8 mouse cellular contexts compared by ENCODE assay signal in the genomic region with DNA sequence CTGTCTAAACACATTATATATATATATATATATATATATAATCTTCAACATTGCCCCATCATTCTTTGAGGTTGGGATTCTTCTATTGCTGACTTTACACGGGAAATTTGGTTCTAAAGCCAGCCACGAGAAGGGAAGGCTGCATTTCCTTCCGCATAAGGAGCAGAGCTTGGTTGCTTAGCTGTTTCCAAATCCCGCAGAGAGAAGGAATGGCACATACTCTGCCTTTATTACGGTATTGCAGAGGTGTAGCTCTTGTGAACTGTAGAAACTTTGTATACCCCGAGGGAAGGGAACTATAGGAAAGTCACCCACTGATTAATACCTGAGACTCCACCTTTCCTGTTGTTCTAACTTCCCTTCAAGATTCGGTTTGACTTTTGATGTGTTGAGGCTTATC. TPM values are rescaled to one million over a fixed set of nuclear protein-coding genes. Genes with fewer than 3 reads are reported as not detected.
DNase-seq lines count a peak whose midpoint lies in the region; ATAC-seq lines count a peak whose summit lies in the region.

No protein-coding gene starts in this region.

- peak; percentile 12 for DNase-seq in retina, embryonic 14.5 days (ENCODE audit: low spot score)
- no peak for DNase-seq in retina, postnatal 1 day
- DNase-seq in limb, embryonic 11.5 days (ENCODE audit: low spot score): no peak
- no peak for DNase-seq in urinary bladder, postnatal 25 days (ENCODE audit: low spot score)
- DNase-seq in adrenal gland, adult 2 months: no peak
- DNase-seq in right cerebral cortex, postnatal 36 days (ENCODE audit: low spot score in 2 of 2): no peak

- no peaks in the 10 kb centered on the region for H3K9me3 ChIP-seq in forebrain, embryonic 15.5 days
- H3K9me3 ChIP-seq in limb, embryonic 11.5 days (ENCODE audit: control insufficient read depth, low read length): no peaks in the 10 kb centered on the region
- no peaks in the 10 kb centered on the region for H3K9me3 ChIP-seq in stomach, embryonic 16.5 days (replicated peaks; ENCODE audit: control insufficient read depth, low read length)

- 5% methylated on average over 7 of the region's 7 CpGs for WGBS in forebrain, embryonic 15.5 days
- WGBS in limb, embryonic 11.5 days: 8% methylated on average over 7 of the region's 7 CpGs
- 15% methylated on average over 7 of the region's 7 CpGs for WGBS in stomach, embryonic 16.5 days

- H3K4me3 ChIP-seq in forebrain, embryonic 15.5 days: peak overlapping the region; percentile 51
- H3K4me3 ChIP-seq in limb, embryonic 11.5 days (ENCODE audit: low read depth, low read length): peak overlapping the region; percentile 75
- peak overlapping the region; percentile 62 for H3K4me3 ChIP-seq in stomach, embryonic 16.5 days (replicated peaks; ENCODE audit: low read length)

- peaks cover 29% of the 10 kb centered on the region for H3K4me1 ChIP-seq in forebrain, embryonic 15.5 days
- 0 out of 2 replicates have a peak, but pooled peaks cover 3% of the 10 kb centered on the region for H3K4me1 ChIP-seq in limb, embryonic 11.5 days (ENCODE audit: control insufficient read depth, insufficient read depth, low read length)
- no peaks in the 10 kb centered on the region for H3K4me1 ChIP-seq in stomach, embryonic 16.5 days (ENCODE audit: control insufficient read depth, insufficient read depth, low read length)

- no peaks in the 10 kb centered on the region for H3K36me3 ChIP-seq in forebrain, embryonic 15.5 days
- H3K36me3 ChIP-seq in limb, embryonic 11.5 days (ENCODE audit: control insufficient read depth, insufficient read depth, low read length): no peaks in the 10 kb centered on the region
- H3K36me3 ChIP-seq in stomach, embryonic 16.5 days (ENCODE audit: control insufficient read depth, insufficient read depth, low read length): no peaks in the 10 kb centered on the region

- peaks cover 10% of the 10 kb centered on the region; the same call in 1 of the 2 replicates for H3K27me3 ChIP-seq in forebrain, embryonic 15.5 days
- H3K27me3 ChIP-seq in limb, embryonic 11.5 days (ENCODE audit: control insufficient read depth, insufficient read depth, low read length): no peaks in the 10 kb centered on the region
- H3K27me3 ChIP-seq in stomach, embryonic 16.5 days (ENCODE audit: control insufficient read depth, insufficient read depth, low read length): no peaks in the 10 kb centered on the region

- H3K27ac ChIP-seq in forebrain, embryonic 15.5 days (replicated peaks): no peak overlapping the region
- H3K27ac ChIP-seq in limb, embryonic 11.5 days (replicated peaks; ENCODE audit: low read depth, low read length): no peak overlapping the region
- peak overlapping the region; percentile 74; the same call in 1 of the 2 replicates for H3K27ac ChIP-seq in stomach, embryonic 16.5 days (ENCODE audit: low read length)

- peak overlapping the region; percentile 92 for H3K4me2 ChIP-seq in forebrain, embryonic 15.5 days (replicated peaks)
- H3K4me2 ChIP-seq in limb, embryonic 11.5 days (ENCODE audit: low read depth, severe bottlenecking): peak overlapping the region; percentile 71
- H3K4me2 ChIP-seq in stomach, embryonic 16.5 days (ENCODE audit: low read depth, low read length): peak overlapping the region; percentile 67

- H3K9ac ChIP-seq in forebrain, embryonic 15.5 days (replicated peaks): peak overlapping the region; percentile 30
- H3K9ac ChIP-seq in limb, embryonic 11.5 days (ENCODE audit: low read length): peak overlapping the region; percentile 98
- H3K9ac ChIP-seq in stomach, embryonic 16.5 days (ENCODE audit: low read length): peak overlapping the region; percentile 82; the same call in 1 of the 2 replicates

- ATAC-seq in forebrain, embryonic 15.5 days (replicated peaks): no peak
- ATAC-seq in limb, embryonic 11.5 days (ENCODE audit: insufficient number of reproducible peaks, low FRiP score, low TSS enrichment, low read depth): no peak
- no peak for ATAC-seq in stomach, embryonic 16.5 days (ENCODE audit: insufficient read depth, low FRiP score)

RNA-seq across cellular contexts. Expression of a gene that starts 2.6 kb away (rescaled TPM):
- polyA plus RNA-seq in forebrain, embryonic 15.5 days (2015; fragmentation: Nextera tagmentation; extraction: Ambion mirVana): 71.5 and 77.7 TPM in 2 replicates
- polyA plus RNA-seq in limb, embryonic 11.5 days (2014; fragmentation: Nextera tagmentation; extraction: Ambion mirVana): 333 and 343 TPM in 2 replicates
- 103 and 126 TPM in 2 replicates for polyA plus RNA-seq in stomach, embryonic 16.5 days (2015; fragmentation: Nextera tagmentation; extraction: Ambion mirVana)
- total RNA-seq in adrenal gland, adult 2 months (2021): 100 to 1,000 TPM; 164 to 450 TPM
- 15.2 and 26.8 TPM in 2 replicates for polyA plus RNA-seq in adrenal gland, adult 2 months (2012; rRNA removed)

Comparison
In these comparisons a context has a peak if more than half of its experiments do, and no peak if none do; other contexts are left out.
1. H3K9ac ChIP-seq: peak in every context shown above with its lines; median percentile 98 in limb, embryonic 11.5 days; 82 in stomach, embryonic 16.5 days; 30 in forebrain, embryonic 15.5 days.